Mouse (Mus musculus): ENCODE results near the gene Slain2.

Slain2 gene

DNA sequence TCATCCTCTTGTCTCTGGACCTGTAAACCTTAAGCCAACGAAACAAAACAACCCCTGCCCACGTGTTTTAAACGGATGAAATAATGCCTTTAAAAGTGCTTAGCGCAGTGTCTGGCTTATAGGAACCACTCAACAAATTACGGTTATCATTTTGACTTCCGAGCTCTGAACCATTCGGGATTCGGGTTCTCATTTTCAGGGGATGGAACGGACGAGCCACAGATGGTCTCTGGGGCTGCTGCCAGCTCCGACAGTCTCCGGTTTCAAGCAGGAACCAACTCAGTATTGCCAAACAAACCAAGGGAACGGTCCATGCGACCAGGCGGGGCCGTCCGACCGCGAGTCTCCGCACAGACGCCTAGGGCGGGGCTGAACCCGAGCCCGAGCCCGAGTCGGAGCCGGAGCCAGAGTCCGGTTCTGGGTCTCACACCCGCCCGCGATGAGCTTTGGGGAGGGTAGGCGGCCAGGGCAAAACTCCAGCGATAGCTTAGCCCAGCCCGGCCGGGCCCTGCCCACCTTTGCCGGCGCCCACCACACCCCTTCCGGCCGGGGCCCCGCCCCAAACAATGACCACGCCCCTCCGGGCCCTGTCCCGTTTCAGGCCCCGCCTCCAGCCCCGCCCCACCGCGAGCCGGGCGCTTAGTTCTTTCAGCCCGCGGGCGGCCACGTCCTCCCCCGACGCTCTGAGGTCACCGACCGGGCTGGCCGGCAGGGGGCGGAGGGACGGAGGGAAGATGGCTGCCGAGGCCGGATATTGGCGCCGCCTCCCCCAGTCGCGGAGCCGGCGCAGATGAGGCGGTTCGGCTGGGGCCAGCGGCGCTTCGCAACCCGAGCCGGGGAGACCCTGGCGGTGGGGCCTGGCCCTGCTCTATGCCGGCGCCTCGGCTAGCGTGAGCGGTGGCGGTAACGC lies at the start of gene Slain2:
Gene Slain2 (plus strand): TSS at position 657 of the 910 bp plus-strand sequence.
- peak; percentile 94 for DNase-seq

- DNase-seq, result no peak
These were observed 49.4 kb upstream of the Slain2 start for GRCm38 (mm10) chr5:72864654-72865178.

- no peak for DNase-seq
These were observed 47.7 kb upstream of the Slain2 start for GRCm38 (mm10) chr5:72866260-72866905.

DNA sequence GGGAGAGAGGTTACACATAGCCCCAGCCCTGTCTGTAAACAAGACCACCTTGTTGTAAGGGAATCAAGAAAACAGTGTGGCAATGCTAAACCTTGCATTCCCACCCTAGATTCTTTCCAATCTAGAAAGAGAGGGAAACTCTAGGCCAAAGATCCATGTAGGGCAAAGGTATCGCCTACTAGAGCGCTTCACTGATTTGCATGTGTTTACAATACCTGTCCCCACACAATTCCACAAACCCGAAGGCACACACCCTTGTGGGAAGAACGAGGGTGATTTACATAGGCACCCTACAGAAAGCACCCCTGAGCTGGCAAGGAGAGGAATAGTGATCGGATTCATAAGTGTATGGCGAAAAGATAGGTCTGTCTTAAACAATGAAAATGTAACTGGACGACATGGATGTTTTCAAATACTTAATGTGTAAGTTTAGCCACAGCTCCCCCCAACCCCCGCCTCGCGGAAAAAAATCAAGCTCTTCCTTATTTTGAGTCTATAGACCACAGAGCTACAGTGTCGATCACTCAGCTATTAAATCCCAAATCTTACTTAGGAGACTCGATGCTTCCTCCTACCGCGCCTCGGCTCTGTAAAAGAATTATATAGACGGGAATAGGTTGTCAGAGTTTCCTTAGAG lies 47.0 kb upstream of the Slain2 start:
- no peak for DNase-seq

DNA sequence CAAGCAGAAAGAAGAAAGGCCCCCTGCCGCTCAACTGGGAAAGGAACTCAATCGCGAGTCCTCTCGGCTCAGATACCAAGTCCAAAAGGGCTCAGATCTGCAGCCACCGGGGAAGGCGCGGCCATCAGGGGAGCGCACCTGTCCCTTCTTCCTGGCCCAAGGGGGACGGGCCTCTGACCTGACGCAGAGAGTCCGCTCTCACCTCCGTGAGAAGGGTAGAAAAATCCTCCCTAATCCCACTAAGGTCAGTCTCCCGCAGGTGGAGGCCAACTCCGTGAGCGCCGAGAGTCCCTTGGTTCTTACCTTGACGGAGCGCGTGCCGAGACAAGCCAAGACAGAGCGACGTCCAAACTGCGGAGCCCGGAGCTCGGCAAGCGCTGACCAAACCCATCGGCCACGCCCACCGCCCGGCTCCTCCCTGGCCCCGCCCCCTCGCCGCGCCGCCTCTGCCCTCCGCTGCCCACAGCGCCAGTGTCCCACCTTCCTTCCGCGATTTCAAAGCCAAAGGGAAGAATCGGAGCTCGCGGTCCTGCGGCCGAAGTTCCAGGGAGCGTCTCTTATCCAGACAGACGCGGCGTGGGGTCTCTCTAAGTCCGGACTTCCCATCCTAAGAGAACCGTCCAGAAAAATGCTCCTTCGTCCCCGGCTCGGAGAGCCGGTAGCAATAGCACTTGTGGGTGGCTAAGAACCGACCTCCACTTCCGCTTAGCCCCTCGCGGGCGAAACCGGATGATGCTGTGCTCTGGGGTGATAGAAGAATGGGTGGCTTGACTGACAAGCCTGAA lies 45.8 kb upstream of the Slain2 start, which contains the start of gene Tec:
Gene Tec (minus strand): TSS at position 393 of the 785 bp plus-strand sequence.
- peak; percentile 79 for DNase-seq

- DNase-seq, result no peak
These were observed 44.1 kb upstream of the Slain2 start for GRCm38 (mm10) chr5:72869779-72870608.

- DNase-seq, result no peak
These were observed 43.0 kb upstream of the Slain2 start for GRCm38 (mm10) chr5:72871114-72871513.

GRCm38 (mm10) chr5:72879736-72880135 lies 34.4 kb upstream of the Slain2 start:
- DNase-seq, result no peak

DNA sequence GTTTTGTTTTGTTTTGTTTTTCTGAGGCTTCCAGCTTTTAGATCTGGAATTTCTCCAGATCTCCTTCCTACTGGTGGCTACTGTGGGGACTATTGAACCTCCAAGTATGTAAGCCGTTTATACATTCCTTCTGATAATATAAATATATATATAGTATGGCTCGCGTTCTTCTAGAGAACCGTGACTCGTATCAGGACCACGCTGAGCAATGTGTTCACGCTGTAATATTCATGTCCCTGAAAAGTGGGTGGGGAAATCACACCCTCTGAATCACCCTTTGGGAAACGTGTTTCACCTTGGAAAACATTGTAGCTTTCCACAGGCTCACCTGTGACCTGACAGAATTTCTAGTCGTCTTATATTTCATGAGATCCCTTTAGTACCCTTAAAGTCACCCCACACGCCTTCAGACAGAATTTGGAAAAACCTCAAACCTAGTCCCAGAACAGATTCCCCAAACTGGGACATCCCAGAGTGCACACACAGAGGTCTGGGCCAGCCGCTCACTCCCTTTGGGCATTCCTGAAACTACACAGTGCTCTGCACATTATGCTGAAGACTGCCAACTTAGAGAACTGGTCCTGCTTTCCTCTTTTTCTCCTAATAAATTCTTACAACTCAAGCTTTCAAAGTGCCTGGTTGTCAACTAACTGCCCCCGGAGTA lies 32.2 kb upstream of the Slain2 start:
- DNase-seq, result no peak

DNA sequence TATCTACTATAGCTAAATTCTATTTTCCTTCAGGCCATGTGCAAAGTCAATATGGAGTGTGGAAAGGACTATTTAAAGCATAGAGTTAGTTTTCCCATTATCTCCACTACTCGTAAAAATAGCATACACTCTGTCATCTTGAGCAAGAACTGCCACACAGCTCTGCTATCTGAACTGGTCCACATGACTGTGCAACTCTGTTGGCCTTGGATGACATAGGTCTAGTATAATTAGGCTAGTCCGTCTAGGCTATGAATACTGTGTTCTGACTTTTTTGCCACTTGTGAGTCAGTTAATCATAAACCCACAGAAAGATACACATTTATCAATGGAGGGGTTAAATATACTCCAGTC lies 31.7 kb upstream of the Slain2 start:
- DNase-seq, result no peak

DNA sequence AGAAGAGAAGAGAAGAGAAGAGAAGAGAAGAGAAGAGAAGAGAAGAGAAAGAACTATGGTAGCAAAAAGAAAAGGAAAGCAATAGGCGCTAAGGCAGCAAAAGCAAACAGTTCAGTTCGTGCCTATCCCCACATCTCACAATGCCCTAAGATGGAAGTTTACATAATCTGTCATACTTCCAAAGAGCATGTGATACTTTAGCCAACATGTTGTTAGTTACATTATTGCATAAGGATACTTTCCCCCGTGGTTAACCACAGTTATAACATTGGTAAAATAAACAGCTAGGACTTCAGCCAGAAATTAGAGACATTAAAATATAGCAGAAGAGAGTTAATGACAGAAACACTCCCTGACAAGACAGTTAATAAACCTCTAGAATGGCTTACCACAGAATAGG lies 30.4 kb upstream of the Slain2 start:
- DNase-seq, result no peak

DNA sequence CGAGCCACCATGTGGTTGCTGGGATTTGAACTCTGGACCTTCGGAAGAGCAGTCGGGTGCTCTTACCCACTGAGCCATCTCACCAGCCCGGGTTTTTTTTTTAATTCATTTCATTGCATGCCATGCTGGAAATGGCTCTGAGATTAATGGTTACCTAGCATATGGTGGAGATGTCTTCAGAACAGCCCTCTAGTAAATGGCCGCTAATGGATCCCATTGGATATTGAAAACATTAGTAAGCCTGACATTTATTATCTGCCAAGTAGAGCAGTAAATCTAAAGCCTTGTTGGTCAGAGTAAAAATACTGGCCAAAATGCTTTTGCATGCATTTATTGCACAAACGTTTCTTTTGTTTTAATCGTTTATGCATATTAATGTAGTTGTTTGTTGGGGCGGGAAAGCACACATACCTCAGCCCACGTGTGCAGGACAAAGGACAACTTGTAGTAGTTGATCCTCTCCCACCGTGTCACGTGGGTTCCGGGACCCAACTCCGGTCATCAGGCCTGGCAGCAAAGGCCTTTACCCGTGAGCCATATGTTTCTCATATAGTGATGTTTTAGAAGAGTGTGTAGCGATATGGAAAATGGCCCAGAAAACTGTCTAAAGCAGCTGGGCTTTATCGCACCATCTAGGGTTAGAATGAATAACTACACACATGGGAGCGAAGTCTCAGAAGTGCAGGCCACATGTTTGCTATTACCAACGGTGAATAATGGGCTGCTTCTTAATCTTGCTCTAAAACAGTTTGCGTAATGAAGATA lies 27.5 kb upstream of the Slain2 start:
- no peak for DNase-seq

- no peak for DNase-seq
These were observed 25.8 kb upstream of the Slain2 start for GRCm38 (mm10) chr5:72888260-72888659.

GRCm38 (mm10) chr5:72891534-72891933 lies 22.6 kb upstream of the Slain2 start:
- no peak for DNase-seq

DNA sequence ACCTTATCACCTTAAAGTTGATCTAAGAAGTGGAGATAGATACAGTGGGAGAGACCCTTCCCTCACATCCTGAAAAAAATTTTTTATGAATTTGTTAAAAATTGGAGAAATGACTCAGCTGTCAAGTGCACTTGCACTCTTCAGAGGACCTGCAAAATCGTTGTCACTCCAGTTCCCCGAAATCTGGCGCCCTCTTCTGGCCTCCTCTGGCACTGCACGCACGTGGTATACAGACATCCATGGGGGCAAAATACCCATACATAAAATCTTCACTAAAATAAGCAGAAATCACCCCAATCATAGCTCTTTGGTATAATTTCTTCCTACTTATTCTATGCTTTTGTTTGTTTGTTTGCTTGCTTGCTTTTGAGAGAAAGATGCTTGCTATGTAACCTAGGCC lies 20.1 kb upstream of the Slain2 start:
- no peak for DNase-seq

DNA sequence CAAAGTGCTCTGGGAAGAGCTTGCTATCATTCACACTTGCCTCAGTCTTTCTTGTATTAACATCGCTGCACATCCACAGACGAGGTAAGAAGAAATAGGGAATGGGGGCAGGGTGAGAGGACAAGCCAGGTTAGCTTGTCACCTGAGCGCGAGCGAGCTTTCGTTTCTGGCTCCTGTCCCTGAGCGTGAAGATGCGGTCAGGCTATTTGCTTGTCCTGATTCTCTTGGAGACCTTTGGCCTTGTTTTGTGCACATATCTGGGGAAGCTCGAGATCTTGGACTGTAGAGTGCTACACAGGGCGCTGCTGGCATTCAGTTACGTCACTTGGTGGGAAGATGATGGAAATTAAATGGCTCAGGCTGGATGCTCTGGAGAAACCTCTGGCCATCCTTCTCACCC lies 18.8 kb upstream of the Slain2 start:
- DNase-seq, result no peak

DNA sequence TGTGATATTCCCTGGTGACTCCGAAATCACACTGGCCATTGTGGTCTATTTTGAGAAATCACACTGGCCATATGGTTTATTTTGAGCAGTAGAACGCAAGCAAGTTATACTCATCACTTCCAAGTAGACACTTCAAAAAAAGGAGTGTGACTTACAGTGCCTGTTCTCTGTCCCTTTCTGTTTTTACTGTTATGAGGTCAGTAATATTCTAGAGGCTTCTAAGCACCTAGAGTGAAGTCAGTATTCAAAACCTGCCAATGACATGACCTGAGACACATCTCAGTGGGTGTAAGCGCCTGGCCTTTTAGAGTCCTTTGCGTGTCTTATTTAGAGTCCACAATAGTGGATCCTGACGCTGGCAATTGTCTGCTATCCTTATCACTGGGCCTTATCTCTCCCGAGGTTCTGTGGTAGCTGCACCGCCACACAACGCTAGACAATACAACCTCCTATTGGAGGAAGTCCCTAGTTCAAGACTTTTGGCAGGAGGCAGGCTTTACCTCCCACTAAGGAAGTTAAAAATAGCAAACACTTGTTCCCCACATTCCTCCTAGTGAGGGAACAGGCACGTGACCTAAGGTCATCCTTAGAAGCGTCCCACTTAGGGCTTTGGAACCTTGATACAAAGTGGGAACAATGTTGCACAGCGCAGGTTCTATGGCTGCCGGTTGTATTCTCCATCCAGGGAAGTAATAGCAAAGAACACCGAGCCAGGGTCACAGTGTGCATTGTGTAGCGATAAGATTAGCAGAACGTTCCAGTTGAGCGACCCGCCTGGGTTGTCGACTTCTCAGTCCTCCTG lies 17.4 kb upstream of the Slain2 start:
- DNase-seq, result no peak

GRCm38 (mm10) chr5:72897998-72898397 lies 16.1 kb upstream of the Slain2 start:
- DNase-seq, result no peak

- no peak for DNase-seq
These were observed 14.8 kb upstream of the Slain2 start for GRCm38 (mm10) chr5:72899255-72899654.

- no peak for DNase-seq
These were observed 12.2 kb upstream of the Slain2 start for GRCm38 (mm10) chr5:72901866-72902265.

Measured in right cerebral cortex, postnatal 25 days (tissue).